Mouse (Mus musculus): Measurements from ENCODE around the gene Tnfaip6.

GRCm38 (mm10) chr2:52034601-52035000 is 3.2 kb upstream of the Tnfaip6 start:
- TF ChIP-seq GATA2 (IDR thresholded peaks at IDR 0.05; ENCODE audit: borderline replicate concordance, low read depth, low read length) (no peak), CTCF (IDR thresholded peaks at IDR 0.05; ENCODE audit: low read depth, low read length) (no peak)
